Mouse (Mus musculus) brown adipose tissue, adult 24 weeks (tissue): ENCODE data around the gene March11. TPM values are rescaled to one million over a fixed set of nuclear protein-coding genes. Genes with fewer than 3 reads are reported as not detected.

Experiments
- H3K27ac ChIP-seq: fragments of 200-500 bp; replicated peaks from 2 replicates; pipeline ENCODE4 v1.5.1; 2012; ENCODE audit warnings: low read depth, mild to moderate bottlenecking, low read length
- H3K4me1 ChIP-seq: fragments of 200-500 bp; 2 replicates; pipeline ENCODE4 v1.6.1; 2012; ENCODE audit warnings: low read length, mixed read lengths; ENCODE audit not compliant: control insufficient read depth, insufficient read depth, insufficient read length
- H3K4me3 ChIP-seq: fragments of 200-500 bp; 2 replicates; pipeline ENCODE4 v1.5.1; 2012; ENCODE audit warnings: low read depth, mild to moderate bottlenecking, low read length, moderate library complexity; ENCODE audit not compliant: insufficient read depth
- polyA plus RNA-seq: library from polyadenylated mRNA; stranded (reverse); fragments of >200 nt; gene quantifications from 2 replicates; pipeline ENCODE4 v1.2.4, GENCODE M21; 2012; ENCODE audit not compliant: missing spikeins, insufficient read depth, insufficient read length

Gene March11
- polyA plus RNA-seq, 1 experiment, result not detected

- no peak overlapping the region for H3K27ac ChIP-seq
- H3K4me3 ChIP-seq, result no peak overlapping the region
- no peaks in the 10 kb centered on the region for H3K4me1 ChIP-seq
Observed at GRCm38 (mm10) chr15:26338343-26338742, 29.5 kb downstream of the March11 start.

GRCm38 (mm10) chr15:26340490-26340889 lies 31.6 kb downstream of the March11 start:
- no peak overlapping the region for H3K4me3 ChIP-seq
- no peak overlapping the region for H3K27ac ChIP-seq
- H3K4me1 ChIP-seq, result no peaks in the 10 kb centered on the region

- H3K27ac ChIP-seq, result no peak overlapping the region
- no peaks in the 10 kb centered on the region for H3K4me1 ChIP-seq
- H3K4me3 ChIP-seq, result no peak overlapping the region
Observed at GRCm38 (mm10) chr15:26340966-26341365, 32.1 kb downstream of the March11 start.

GRCm38 (mm10) chr15:26344329-26344728 lies 35.5 kb downstream of the March11 start:
- Histone ChIP-seq H3K4me1 (no peaks in the 10 kb centered on the region), H3K4me3 (no peak overlapping the region), H3K27ac (no peak overlapping the region)

- no peak overlapping the region for H3K27ac ChIP-seq
- H3K4me1 ChIP-seq, result no peaks in the 10 kb centered on the region
- H3K4me3 ChIP-seq, result no peak overlapping the region
Observed at GRCm38 (mm10) chr15:26353656-26354055, 44.8 kb downstream of the March11 start.

- no peak overlapping the region for H3K27ac ChIP-seq
- no peak overlapping the region for H3K4me3 ChIP-seq
- no peaks in the 10 kb centered on the region; the same call in 1 of the 2 replicates for H3K4me1 ChIP-seq
Observed at GRCm38 (mm10) chr15:26365344-26365743, 56.5 kb downstream of the March11 start.

- Histone ChIP-seq H3K4me1 (no peaks in the 10 kb centered on the region), H3K27ac (no peak overlapping the region)
Observed at GRCm38 (mm10) chr15:26366511-26366910, 57.7 kb downstream of the March11 start.

GRCm38 (mm10) chr15:26373759-26374158 lies 64.9 kb downstream of the March11 start:
- Histone ChIP-seq H3K4me1 (no peaks in the 10 kb centered on the region), H3K27ac (no peak overlapping the region), H3K4me3 (no peak overlapping the region)

More at GRCm38 (mm10) chr15:26366511-26366910, 57.7 kb downstream of the March11 start:
- no peak overlapping the region for H3K4me3 ChIP-seq

- Histone ChIP-seq H3K4me3 (no peak overlapping the region), H3K4me1 (no peaks in the 10 kb centered on the region), H3K27ac (no peak overlapping the region)
Observed at GRCm38 (mm10) chr15:26374232-26374631, 65.4 kb downstream of the March11 start.

- H3K4me1 ChIP-seq, result no peaks in the 10 kb centered on the region
- no peak overlapping the region for H3K4me3 ChIP-seq
- H3K27ac ChIP-seq, result no peak overlapping the region
Observed at GRCm38 (mm10) chr15:26374946-26375345, 66.1 kb downstream of the March11 start.

- H3K4me3 ChIP-seq, result no peak overlapping the region
- no peak overlapping the region for H3K27ac ChIP-seq
Observed at GRCm38 (mm10) chr15:26377355-26377754, 68.5 kb downstream of the March11 start.

GRCm38 (mm10) chr15:26378879-26379278 lies 70.0 kb downstream of the March11 start:
- no peak overlapping the region for H3K4me3 ChIP-seq
- H3K27ac ChIP-seq, result no peak overlapping the region
- no peaks in the 10 kb centered on the region for H3K4me1 ChIP-seq

More at GRCm38 (mm10) chr15:26377355-26377754, 68.5 kb downstream of the March11 start:
- H3K4me1 ChIP-seq, result no peaks in the 10 kb centered on the region

- H3K4me3 ChIP-seq, result no peak overlapping the region
- H3K4me1 ChIP-seq, result no peaks in the 10 kb centered on the region
- no peak overlapping the region for H3K27ac ChIP-seq
Observed at GRCm38 (mm10) chr15:26379831-26380230, 71.0 kb downstream of the March11 start.

GRCm38 (mm10) chr15:26380844-26381243 lies 72.0 kb downstream of the March11 start:
- H3K4me1 ChIP-seq, result no peaks in the 10 kb centered on the region
- H3K27ac ChIP-seq, result no peak overlapping the region
- H3K4me3 ChIP-seq, result no peak overlapping the region

GRCm38 (mm10) chr15:26390001-26390400 lies 81.2 kb downstream of the March11 start:
- Histone ChIP-seq H3K27ac (no peak overlapping the region), H3K4me1 (no peaks in the 10 kb centered on the region), H3K4me3 (no peak overlapping the region)

GRCm38 (mm10) chr15:26396556-26396955 lies 87.7 kb downstream of the March11 start:
- H3K27ac ChIP-seq, result no peak overlapping the region
- no peaks in the 10 kb centered on the region for H3K4me1 ChIP-seq
- no peak overlapping the region for H3K4me3 ChIP-seq

- Histone ChIP-seq H3K4me3 (no peak overlapping the region), H3K27ac (no peak overlapping the region)
Observed at GRCm38 (mm10) chr15:26425284-26425683, 116.4 kb downstream of the March11 start.

More at GRCm38 (mm10) chr15:26425284-26425683, 116.4 kb downstream of the March11 start:
- no peaks in the 10 kb centered on the region for H3K4me1 ChIP-seq
